Mouse (Mus musculus) hindbrain, postnatal 0 days (tissue): Measurements from ENCODE around the gene Rplp1. TPM values are rescaled to one million over a fixed set of nuclear protein-coding genes. Genes with fewer than 3 reads are reported as not detected.

Experiments used
- ATAC-seq: fragments of 200-750 bp; cut with Nextera tagmentation; 2 replicates; pipeline ENCODE4 v1.8.0; 2017; ENCODE audit warnings: mild to moderate bottlenecking, moderate TSS enrichment, moderate library complexity
- DNase-seq: peaks from one replicate; pipeline ENCODE4 v3.0.0-alpha.2; 2015; ENCODE audit warnings: low spot score
- H3K27ac ChIP-seq: fragments of 300-500 bp; sonication (generic); 2 replicates; pipeline ENCODE4 v1.5.1; 2014; ENCODE audit warnings: mild to moderate bottlenecking
- H3K27me3 ChIP-seq: fragments of 300-500 bp; sonication (generic); 2 replicates; pipeline ENCODE4 v1.6.1; 2014; ENCODE audit warnings: low read length, mixed read lengths; ENCODE audit not compliant: insufficient read depth
- H3K36me3 ChIP-seq: fragments of 300-500 bp; sonication (generic); 2 replicates; pipeline ENCODE4 v1.6.1; 2014; ENCODE audit warnings: low read length, mixed read lengths; ENCODE audit not compliant: insufficient read depth
- H3K4me1 ChIP-seq: fragments of 300-500 bp; sonication (generic); 2 replicates; pipeline ENCODE4 v1.6.1; 2014; ENCODE audit warnings: antibody characterized with exemption, low read length, mixed read lengths; ENCODE audit not compliant: insufficient read depth
- H3K4me2 ChIP-seq: fragments of 300-500 bp; sonication (generic); 2 replicates; pipeline ENCODE4 v1.6.1; 2014; ENCODE audit warnings: low read depth, mild to moderate bottlenecking, low read length, moderate library complexity, mixed read lengths
- H3K4me3 ChIP-seq: fragments of 300-500 bp; sonication (generic); 2 replicates; pipeline ENCODE4 v1.5.1; 2014; ENCODE audit warnings: low read length
- H3K9ac ChIP-seq: fragments of 300-500 bp; sonication (generic); replicated peaks from 2 replicates; pipeline ENCODE4 v1.6.1; 2014; ENCODE audit warnings: mild to moderate bottlenecking, low read length, moderate library complexity, mixed read lengths
- H3K9me3 ChIP-seq: fragments of 300-500 bp; sonication (generic); 2 replicates; pipeline ENCODE4 v1.6.1; 2016; ENCODE audit warnings: low read length, mixed read lengths
- CTCF ChIP-seq: IDR thresholded peaks from 2 replicates; pipeline ENCODE4 v1.5.1; 2016; ENCODE audit warnings: antibody characterized with exemption, control low read depth, low read depth
- WGBS: fragments of 180-500 bp; shearing (Covaris S2); extraction: QIAGEN DNeasy Blood & Tissue Kit; methylation state at CpG from one replicate; pipeline ENCODE4 v1.1.7; 2014; 5-methylcytosine and 5-hydroxymethylcytosine counted together
- polyA plus RNA-seq: library from polyadenylated mRNA; unstranded; fragments of >200 nt; fragmentation: Nextera tagmentation; extraction: Ambion mirVana; gene quantifications from 2 replicates; pipeline ENCODE4 v1.2.1, GENCODE M21; 2015
- total RNA-seq: library from RNA; depleted of rRNA; stranded (reverse); fragments of >200 nt; gene quantifications from 2 replicates; pipeline ENCODE4 v1.2.3, GENCODE M21; 2014

The Rplp1 gene
- total and polyA plus RNA-seq, 2 experiments from 2014 or later, result 1,080 to 4,239 TPM

GRCm38 (mm10) chr9:61906912-61907311, 7.4 kb downstream of the Rplp1 start:
- Histone ChIP-seq H3K9me3 (no peaks in the 10 kb centered on the region), H3K4me3 (no peak overlapping the region), H3K27ac (no peak overlapping the region), H3K36me3 (peaks cover 6% of the 10 kb centered on the region), H3K27me3 (no peaks in the 10 kb centered on the region), H3K4me1 (peaks cover 9% of the 10 kb centered on the region; the same call in 1 of the 2 replicates), H3K9ac (no peak overlapping the region), H3K4me2 (no peak overlapping the region)
- 72% methylated on average over 10 of the region's 10 CpGs for WGBS
- TF ChIP-seq CTCF, result peak; percentile 63
- DNase-seq (peak; percentile 43), ATAC-seq (no peak)

- H3K9me3 ChIP-seq, result no peaks in the 10 kb centered on the region
- H3K4me3 ChIP-seq, result no peak overlapping the region
- 59% methylated on average over 5 of the region's 5 CpGs for WGBS
- ATAC-seq (no peak), DNase-seq (no peak)
- TF ChIP-seq CTCF, result no peak
- no peak overlapping the region for H3K9ac ChIP-seq
- no peaks in the 10 kb centered on the region for H3K36me3 ChIP-seq
- H3K4me1 ChIP-seq, result peaks cover 9% of the 10 kb centered on the region; the same call in 1 of the 2 replicates
- no peak overlapping the region for H3K4me2 ChIP-seq
- H3K27ac ChIP-seq, result no peak overlapping the region
- no peaks in the 10 kb centered on the region for H3K27me3 ChIP-seq
Measured at GRCm38 (mm10) chr9:61905576-61905975, 8.8 kb downstream of the Rplp1 start.

DNA sequence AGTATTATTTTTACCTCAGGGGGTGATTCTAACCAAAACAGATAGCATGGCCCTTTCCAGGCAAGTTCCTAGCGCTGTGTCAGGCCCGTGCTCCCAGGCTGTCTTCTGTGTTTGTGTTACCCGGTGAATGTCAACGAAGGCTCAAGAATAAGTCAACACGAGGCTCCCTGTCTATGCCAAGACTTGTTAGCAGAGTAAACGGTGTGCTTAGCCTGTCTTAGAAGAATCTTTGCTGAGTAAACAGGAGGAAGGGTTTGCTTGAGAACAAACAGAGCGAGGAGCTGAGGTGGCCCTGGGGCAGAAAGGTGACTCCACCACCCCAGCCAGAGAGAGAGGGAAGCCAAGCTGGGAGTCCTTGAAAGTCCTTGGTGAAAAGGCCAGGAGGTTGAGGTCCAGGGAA, 10.1 kb downstream of the Rplp1 start:
- ATAC-seq (no peak), DNase-seq (no peak)
- H3K27me3 ChIP-seq, result no peaks in the 10 kb centered on the region
- no peak overlapping the region for H3K4me2 ChIP-seq
- no peaks in the 10 kb centered on the region for H3K36me3 ChIP-seq
- no peak for TF ChIP-seq CTCF
- no peak overlapping the region for H3K9ac ChIP-seq
- 67% methylated on average over 7 of the region's 7 CpGs for WGBS
- no peaks in the 10 kb centered on the region for H3K9me3 ChIP-seq
- H3K4me1 ChIP-seq, result peaks cover 9% of the 10 kb centered on the region; the same call in 1 of the 2 replicates
- no peak overlapping the region for H3K27ac ChIP-seq
- H3K4me3 ChIP-seq, result no peak overlapping the region

- TF ChIP-seq CTCF, result no peak; the same call in 1 of the 2 replicates
- ATAC-seq (peak; percentile 75), DNase-seq (peak; percentile 79)
- no peak overlapping the region for H3K4me3 ChIP-seq
- H3K9ac ChIP-seq, result 0 out of 2 replicates have a peak overlapping the region, but pooled peaks have one; percentile 24
- no peak overlapping the region for H3K4me2 ChIP-seq
- H3K9me3 ChIP-seq, result no peaks in the 10 kb centered on the region
- no peak overlapping the region for H3K27ac ChIP-seq
- WGBS, result 13% methylated on average over 9 of the region's 9 CpGs
- no peaks in the 10 kb centered on the region for H3K27me3 ChIP-seq
- peaks cover 9% of the 10 kb centered on the region; the same call in 1 of the 2 replicates for H3K4me1 ChIP-seq
- no peaks in the 10 kb centered on the region for H3K36me3 ChIP-seq
Measured at GRCm38 (mm10) chr9:61902445-61902844, 11.9 kb downstream of the Rplp1 start.

DNA sequence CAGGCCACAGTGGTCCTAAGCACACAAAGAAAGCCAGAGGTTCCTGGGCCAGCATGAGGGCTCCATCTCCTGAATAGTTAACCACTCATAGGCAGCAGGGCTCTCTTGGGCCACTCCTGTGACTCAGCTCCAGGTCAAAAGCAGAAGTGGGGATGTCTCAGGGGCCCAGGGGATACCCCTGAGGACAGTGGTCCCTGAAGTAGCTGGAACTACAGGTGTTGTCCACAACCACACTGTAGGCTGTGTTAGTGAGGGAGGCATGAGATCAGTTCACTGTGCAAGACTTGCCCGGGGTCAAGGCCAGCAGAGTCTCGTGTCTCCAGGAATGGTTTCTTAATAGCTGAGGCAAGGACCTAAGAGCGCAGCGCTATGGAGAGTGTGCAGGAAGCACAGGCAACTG, 12.8 kb downstream of the Rplp1 start:
- Histone ChIP-seq H3K27ac (no peak overlapping the region), H3K27me3 (no peaks in the 10 kb centered on the region), H3K9me3 (no peaks in the 10 kb centered on the region), H3K4me1 (peaks cover 9% of the 10 kb centered on the region; the same call in 1 of the 2 replicates), H3K36me3 (no peaks in the 10 kb centered on the region), H3K4me3 (no peak overlapping the region), H3K4me2 (no peak overlapping the region), H3K9ac (no peak overlapping the region)
- WGBS, result 86% methylated on average over 4 of the region's 4 CpGs
- DNase-seq (no peak), ATAC-seq (no peak)
- no peak for TF ChIP-seq CTCF

DNA sequence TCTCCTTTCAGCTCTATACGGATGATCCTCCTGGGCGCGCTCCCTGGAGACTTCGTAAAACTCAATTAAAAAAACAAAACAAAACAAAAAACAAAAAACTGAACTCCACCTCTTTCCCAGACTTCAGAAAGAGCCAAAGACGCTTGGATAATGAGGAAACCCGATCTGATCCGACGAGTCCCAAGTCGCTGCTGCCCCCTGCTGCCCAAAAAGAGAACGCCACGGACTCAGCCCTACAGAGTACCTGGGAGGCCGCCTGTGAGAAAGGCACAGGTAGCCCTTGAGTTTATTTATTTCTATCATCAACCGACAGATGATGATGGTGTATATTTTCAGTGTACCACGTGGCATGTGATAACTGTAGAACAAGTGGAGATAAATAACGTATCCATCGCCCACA, 14.5 kb downstream of the Rplp1 start:
- peak overlapping the region; percentile 35 for H3K4me2 ChIP-seq
- ATAC-seq (0 out of 2 replicates have a peak, but pooled peaks have one; percentile 43), DNase-seq (peak; percentile 91)
- no peak overlapping the region for H3K27ac ChIP-seq
- TF ChIP-seq CTCF, result peak; percentile 91
- WGBS, result 7% methylated on average over 16 of the region's 16 CpGs
- H3K4me3 ChIP-seq, result no peak overlapping the region
- H3K36me3 ChIP-seq, result no peaks in the 10 kb centered on the region
- no peaks in the 10 kb centered on the region for H3K9me3 ChIP-seq
- no peaks in the 10 kb centered on the region for H3K27me3 ChIP-seq
- H3K9ac ChIP-seq, result no peak overlapping the region
- peaks cover 9% of the 10 kb centered on the region; the same call in 1 of the 2 replicates for H3K4me1 ChIP-seq

DNA sequence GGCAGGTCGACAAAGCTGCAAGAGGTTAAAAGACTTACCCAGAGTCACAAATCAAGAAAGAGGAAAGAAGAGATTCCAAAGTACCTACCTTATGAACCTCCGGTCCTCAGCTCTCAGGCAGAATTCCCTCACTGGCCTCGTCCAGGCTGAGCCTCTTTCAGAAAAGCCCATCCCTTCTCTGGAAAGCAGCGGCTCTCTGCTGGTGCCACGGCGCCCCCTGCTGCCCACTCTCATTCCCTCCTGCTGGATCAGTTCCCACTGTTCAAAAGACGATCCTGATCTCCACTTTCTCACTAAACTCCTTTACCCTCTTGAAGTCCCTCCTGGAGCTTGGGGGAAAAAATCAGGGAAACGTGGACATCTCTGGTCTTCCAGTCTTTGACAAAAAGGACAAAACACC, 15.9 kb downstream of the Rplp1 start:
- no peak overlapping the region for H3K27ac ChIP-seq
- no peaks in the 10 kb centered on the region for H3K9me3 ChIP-seq
- under 1% methylated on average over 7 of the region's 8 CpGs for WGBS
- no peak overlapping the region for H3K4me3 ChIP-seq
- no peaks in the 10 kb centered on the region for H3K36me3 ChIP-seq
- H3K27me3 ChIP-seq, result no peaks in the 10 kb centered on the region
- H3K4me1 ChIP-seq, result peaks cover 9% of the 10 kb centered on the region; the same call in 1 of the 2 replicates
- ATAC-seq (no peak), DNase-seq (peak; percentile 91)
- peak; percentile 92 for TF ChIP-seq CTCF
- H3K9ac ChIP-seq, result no peak overlapping the region
- H3K4me2 ChIP-seq, result no peak overlapping the region
